Mouse (Mus musculus) bone marrow, adult 2 months (tissue): ENCODE data around the gene Rft1.

Source experiments
- CTCF ChIP-seq: fragments of 200-500 bp; IDR thresholded peaks from 2 replicates; pipeline ENCODE4 v1.5.1; 2011; ENCODE audit warnings: low read length, control low read depth; ENCODE audit not compliant: control insufficient read depth, insufficient read depth
- POLR2A ChIP-seq: fragments of 200-500 bp; IDR thresholded peaks from 2 replicates; pipeline ENCODE4 v1.6.1; 2011; ENCODE audit warnings: low read depth, mild to moderate bottlenecking, control low read depth, low read length, borderline replicate concordance; ENCODE audit not compliant: control insufficient read depth

GRCm38 (mm10) chr14:30734665-30735064, 80.5 kb downstream of the Rft1 start:
- TF ChIP-seq POLR2A (no peak), CTCF (no peak)
